Mouse (Mus musculus) brain, embryonic 14.5 days (tissue): ENCODE results near the gene Znhit6. TPM values are rescaled to one million over a fixed set of nuclear protein-coding genes. Genes with fewer than 3 reads are reported as not detected.
A peak's percentile ranks its signal among the peaks of the same experiment; 100 is the strongest.

Source experiments
- DNase-seq: peaks from one replicate; pipeline ENCODE4 v3.0.0-alpha.2; 2011; ENCODE audit warnings: low read depth
- CTCF ChIP-seq: fragments of 200-500 bp; IDR thresholded peaks from 2 replicates; pipeline ENCODE4 v1.5.1; 2012; ENCODE audit warnings: inconsistent platforms, mild to moderate bottlenecking, moderate library complexity, borderline replicate concordance; ENCODE audit not compliant: insufficient read depth, insufficient read length; ENCODE audit errors: extremely low read depth
- POLR2A ChIP-seq: fragments of 200-500 bp; IDR thresholded peaks from 2 replicates; pipeline ENCODE4 v1.6.1; 2012; ENCODE audit warnings: mild to moderate bottlenecking, inconsistent platforms, borderline replicate concordance; ENCODE audit not compliant: poor library complexity, insufficient read depth, insufficient read length, severe bottlenecking; ENCODE audit errors: extremely low read depth
- polyA plus RNA-seq: library from polyadenylated mRNA; depleted of rRNA; stranded (reverse); fragments of >200 nt; gene quantifications from 2 replicates; pipeline ENCODE4 v1.2.3, GENCODE M21; 2012

Gene Znhit6
- polyA plus RNA-seq, 1 experiment, result 20.9 TPM

GRCm38 (mm10) chr3:145612662-145613061, 36.7 kb downstream of the Znhit6 start:
- DNase-seq, result peak; percentile 70
- TF ChIP-seq POLR2A (no peak), CTCF (peak; percentile 80)

GRCm38 (mm10) chr3:145613234-145613633, 37.2 kb downstream of the Znhit6 start:
- no peak for DNase-seq
- TF ChIP-seq CTCF, result no peak
- no peak for TF ChIP-seq POLR2A

GRCm38 (mm10) chr3:145614362-145615115, 38.5 kb downstream of the Znhit6 start:
- peak; percentile 73 for DNase-seq
- TF ChIP-seq CTCF, result no peak
- TF ChIP-seq POLR2A, result no peak

- TF ChIP-seq CTCF (no peak), POLR2A (no peak)
- no peak for DNase-seq
Observed at GRCm38 (mm10) chr3:145618299-145618698, 42.3 kb downstream of the Znhit6 start.

GRCm38 (mm10) chr3:145619621-145620365, 43.8 kb downstream of the Znhit6 start:
- TF ChIP-seq POLR2A, result no peak
- TF ChIP-seq CTCF, result no peak
- DNase-seq, result no peak

GRCm38 (mm10) chr3:145621209-145621608, 45.2 kb downstream of the Znhit6 start:
- no peak for DNase-seq

GRCm38 (mm10) chr3:145623047-145623446, 47.0 kb downstream of the Znhit6 start:
- TF ChIP-seq POLR2A, result no peak
- no peak for TF ChIP-seq CTCF
- peak; percentile 35 for DNase-seq

More at GRCm38 (mm10) chr3:145621209-145621608, 45.2 kb downstream of the Znhit6 start:
- no peak for TF ChIP-seq POLR2A
- TF ChIP-seq CTCF, result no peak

GRCm38 (mm10) chr3:145624786-145625185, 48.8 kb downstream of the Znhit6 start:
- no peak for DNase-seq
- TF ChIP-seq CTCF, result no peak
- no peak for TF ChIP-seq POLR2A

- DNase-seq, result no peak
- no peak for TF ChIP-seq CTCF
- no peak for TF ChIP-seq POLR2A
Observed at GRCm38 (mm10) chr3:145625546-145625945, 49.5 kb downstream of the Znhit6 start.

GRCm38 (mm10) chr3:145626063-145626462, 50.1 kb downstream of the Znhit6 start:
- DNase-seq, result no peak
- TF ChIP-seq POLR2A (no peak), CTCF (no peak)

- TF ChIP-seq CTCF, result peak; percentile 66
- no peak for TF ChIP-seq POLR2A
- DNase-seq, result peak; percentile 57
Observed at GRCm38 (mm10) chr3:145627830-145628229, 51.8 kb downstream of the Znhit6 start.

GRCm38 (mm10) chr3:145628643-145629042, 52.6 kb downstream of the Znhit6 start:
- peak; percentile 77 for DNase-seq
- TF ChIP-seq CTCF (no peak), POLR2A (no peak)

GRCm38 (mm10) chr3:145632888-145633287, 56.9 kb downstream of the Znhit6 start:
- TF ChIP-seq POLR2A (no peak), CTCF (no peak)
- no peak for DNase-seq
